Mouse (Mus musculus) kidney, postnatal 4 days (tissue): ENCODE results near the gene Pola1.

Experiments used
- DNase-seq, 2 experiments: peaks; one replicate each; pipeline ENCODE4 v3.0.0; 2021; ENCODE audit warnings: mixed read lengths in 2 of 2

Gene Pola1

DNA sequence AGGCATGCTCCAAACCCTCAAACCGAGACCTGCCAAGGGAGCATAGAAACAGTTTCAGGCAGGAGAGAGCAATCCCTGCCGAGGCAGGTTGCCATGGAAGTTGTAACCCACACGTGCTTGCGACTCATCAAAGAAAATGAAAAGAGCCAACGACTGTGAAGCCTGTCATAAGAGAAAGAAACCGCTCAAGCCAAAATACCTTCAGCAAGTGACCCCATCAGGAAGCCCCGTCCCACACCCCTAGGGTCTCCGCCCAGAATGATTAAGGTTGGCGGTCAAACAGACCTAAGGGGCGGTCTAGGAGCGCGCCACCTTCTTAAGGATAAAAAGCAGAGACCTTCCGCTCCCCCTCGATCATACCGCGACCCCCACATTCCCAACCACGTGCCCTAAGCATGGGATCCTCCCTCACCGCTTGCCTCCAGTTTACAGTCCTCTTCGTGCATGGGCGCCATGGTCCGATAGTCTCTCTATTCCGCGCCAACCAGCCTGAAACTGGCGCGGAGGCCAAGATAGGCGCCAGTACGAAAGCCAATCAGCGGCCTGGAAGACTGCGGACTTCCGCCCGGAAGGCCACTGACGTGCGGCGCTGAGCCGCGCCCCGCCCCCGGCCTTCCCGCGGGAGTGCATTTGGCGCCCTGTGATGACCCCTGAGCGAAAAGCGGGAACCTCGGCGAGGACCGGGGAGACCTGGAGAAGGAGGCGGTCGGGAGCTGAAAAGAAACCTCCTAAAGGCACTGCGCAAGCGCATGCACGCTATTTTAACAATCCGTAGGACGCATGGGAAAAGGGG lies at the start of gene Pola1:
TSS of gene Pola1 (minus strand) at position 499 of the 793 bp plus-strand sequence.
- peak; percentile 87 to 92 for DNase-seq

DNA sequence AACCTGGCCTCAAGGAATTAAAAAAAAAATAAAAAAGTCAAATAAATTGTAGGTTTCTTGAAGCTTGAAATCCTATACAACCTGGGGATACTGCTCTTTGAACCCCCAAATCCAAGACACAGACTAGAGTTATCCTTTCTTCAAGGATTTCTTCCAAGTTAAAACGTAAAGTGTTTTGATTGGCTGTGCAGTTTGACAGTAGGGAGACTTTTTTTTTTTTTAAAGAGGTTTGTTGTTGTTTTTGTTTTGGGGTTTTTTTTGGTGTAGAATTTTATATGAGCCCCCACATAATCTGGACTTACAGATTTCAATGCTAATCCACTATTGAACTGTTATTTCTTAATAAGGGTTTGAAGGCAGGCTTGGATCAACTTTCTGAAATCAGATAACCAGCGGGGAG lies 44.3 kb upstream of the Pola1 start:
- no peak for DNase-seq

DNA sequence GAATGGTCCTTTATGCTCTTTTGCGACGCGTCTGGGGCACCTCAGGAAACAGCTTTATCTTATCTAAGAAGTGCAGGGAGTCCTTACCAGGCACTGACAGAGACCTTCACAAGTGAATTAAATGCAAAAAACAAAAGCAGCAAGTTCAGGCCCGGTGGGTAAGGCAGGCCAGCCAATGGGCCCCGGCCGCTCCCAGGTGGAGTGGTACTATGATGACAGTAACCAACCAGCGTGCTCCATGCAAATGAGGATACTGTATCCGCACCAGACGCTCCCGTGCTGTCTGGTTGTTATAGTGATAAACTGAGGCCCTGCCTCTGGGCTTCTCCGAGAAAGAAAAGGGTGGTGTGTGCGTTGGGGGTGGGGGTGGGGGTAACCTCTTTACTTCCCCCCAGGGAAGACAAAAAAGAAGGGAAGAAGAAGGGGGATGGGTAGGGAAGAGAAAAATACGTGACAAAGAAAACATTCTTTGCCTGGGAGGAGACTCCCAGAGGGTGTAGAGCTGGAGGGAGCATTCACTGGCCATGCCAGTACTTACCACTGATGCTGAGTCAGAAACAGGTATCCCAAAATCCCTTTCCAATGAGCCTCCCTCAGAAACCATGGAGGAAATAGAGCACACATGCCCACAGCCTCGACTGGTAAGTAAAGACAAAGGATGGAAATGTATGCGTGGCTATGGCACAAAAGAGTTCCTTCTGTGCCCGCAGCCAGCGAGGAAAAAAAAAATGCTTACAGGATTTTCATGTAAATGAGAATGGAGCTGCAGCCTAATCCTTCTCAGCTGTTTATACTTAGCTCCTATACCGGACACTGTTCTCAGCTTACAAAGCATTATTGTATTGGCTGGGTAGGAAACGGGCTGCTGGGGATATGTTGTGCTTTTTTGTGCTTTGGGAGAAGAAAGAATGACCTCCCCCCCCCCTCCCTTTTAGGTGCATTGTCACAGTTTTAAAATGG lies 43.2 kb upstream of the Pola1 start:
- DNase-seq = peak; percentile 54 to 63

DNA sequence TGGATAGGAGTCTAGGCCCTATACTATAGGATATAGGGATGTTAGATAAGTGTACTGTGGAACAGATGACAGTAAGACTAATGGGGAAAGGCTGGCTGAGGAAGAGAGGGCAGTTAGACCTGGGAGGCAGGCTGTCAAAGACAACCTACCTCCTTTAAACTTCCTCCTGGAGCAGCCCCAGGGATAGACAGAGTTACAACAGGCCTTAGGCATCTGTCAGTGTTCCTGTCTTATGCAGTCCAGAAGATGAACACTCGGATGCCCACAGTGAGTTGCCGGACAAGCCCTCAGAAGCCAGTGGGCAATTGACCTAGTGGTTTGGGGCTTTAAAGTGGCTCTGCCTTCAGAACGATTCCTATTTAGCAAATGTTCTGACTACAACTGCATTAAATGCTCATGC lies 42.5 kb upstream of the Pola1 start:
- DNase-seq = no peak

DNA sequence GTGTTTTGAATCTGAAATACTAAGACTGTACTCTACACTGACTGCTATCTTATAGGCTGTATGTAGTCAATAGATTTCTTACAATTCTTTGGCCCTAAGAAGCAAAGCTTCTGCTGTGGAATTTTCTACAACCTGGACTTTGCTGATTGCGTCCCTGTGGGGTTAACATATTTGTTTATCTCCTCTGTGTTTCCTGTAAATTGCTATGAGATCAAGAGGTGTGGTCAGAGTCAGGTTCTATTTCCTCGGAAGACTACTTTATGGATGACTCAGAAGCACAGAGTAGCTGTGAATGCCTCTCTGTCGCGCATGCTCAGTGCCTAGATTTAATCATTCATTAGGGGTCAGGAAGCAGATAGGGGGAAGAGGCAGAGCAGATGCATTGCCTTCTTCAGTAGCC lies 32.8 kb upstream of the Pola1 start:
- no peak for DNase-seq

DNA sequence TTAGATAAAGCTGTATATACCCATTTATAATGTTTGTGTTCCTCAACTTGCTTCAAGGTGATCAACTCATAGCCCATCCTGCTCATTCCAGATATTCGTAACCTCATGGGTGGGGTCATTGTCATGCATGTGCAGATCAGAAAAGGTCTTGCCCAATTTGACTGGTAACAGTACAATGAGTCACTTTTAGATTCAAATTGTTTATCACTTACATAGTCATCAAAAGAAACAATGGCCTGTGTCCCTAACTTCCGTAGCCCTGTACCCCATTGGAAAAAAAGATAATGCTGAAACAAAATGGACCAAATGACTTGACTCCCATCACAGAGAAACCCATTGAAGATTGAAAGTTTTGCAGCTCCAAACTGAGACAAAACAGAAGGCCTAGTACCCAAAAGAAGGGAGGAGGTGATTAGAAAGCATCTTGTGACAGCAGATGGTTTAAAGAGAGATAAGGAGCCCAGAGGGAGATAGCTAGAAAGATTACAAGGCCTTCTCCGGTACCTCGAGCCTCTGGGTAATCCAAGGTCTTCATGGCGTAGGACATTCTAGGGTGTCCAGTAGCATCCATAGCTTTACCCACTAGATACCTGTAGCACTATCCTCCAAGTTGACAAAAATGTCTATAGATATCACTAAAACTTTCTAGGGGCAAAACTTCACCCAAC lies 32.1 kb upstream of the Pola1 start:
- DNase-seq = no peak

DNA sequence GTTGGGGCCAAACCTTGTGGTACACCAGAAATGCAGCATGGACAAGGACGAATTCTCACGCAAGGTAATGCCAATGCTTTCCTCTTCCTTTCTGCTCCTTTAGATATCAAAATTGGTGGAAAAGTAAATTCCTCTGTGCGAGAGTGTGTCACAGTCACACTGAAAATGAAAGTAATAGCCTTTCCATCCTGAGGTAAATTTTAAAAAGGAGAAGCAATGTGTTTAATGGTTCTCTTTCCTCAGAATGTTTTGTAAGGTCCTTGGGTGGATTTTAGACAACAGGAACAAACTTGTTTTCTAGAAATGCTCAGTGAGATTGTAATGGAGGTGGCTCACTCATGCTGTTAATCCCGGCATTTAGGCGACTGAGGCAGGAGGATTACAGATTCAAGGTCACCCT lies 23.2 kb upstream of the Pola1 start:
- no peak for DNase-seq

DNA sequence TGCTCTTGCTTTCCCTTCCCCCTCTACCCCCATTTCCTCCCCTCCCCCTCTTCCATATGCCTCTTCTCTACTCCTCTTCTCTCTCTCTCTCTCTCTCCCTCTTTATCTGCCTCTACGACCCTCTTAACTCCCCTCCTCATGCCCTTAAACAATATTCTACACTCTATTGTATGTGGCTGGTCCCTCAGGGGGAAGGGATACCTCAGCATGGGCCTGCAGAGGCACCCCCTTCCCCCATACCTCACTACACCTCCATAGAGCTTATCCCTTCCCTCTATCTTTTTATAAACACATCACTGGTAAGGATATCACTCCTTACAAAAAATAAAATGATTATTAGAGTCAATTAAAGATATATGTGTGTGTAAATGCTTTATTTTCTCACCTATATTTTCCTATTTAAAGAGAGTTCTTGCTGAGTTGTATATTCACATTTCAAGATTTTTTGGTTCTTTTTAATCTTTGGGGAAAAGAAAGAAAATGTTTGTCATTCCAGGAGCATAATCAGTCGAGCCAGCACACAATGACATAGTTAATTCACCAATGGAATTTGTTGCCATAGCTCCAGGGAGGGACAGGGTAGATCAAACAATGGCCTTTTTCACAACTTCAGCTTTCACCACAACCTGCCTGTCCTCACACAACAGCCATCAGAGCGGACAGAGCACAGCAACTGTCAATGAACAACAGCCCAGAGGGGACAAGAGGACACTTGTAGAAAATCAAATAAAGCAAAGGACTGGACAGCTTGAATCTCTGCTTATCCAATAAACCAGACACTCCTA lies 22.5 kb upstream of the Pola1 start, which contains the start of gene Pcyt1b:
TSS of gene Pcyt1b (plus strand) at position 646 of the 785 bp plus-strand sequence.
- no peak for DNase-seq

DNA sequence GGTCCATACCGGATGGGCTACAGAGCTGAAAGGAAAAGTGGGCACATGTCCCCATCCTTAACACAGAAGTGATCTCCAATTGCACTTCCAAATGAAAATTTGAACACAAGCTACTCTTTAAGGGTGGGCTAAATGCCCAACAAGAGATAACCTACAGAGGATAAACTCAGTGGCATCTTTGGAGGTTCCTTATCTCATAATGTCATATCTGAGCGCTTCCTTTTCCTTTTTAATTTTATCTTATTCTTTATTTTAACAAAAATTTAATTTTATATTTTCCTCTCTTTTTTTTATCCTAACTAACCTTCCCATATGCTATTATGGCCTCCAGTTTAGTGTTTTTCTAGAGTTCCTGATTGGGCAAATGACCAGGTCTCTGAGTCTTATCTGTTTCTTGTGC lies 18.8 kb upstream of the Pola1 start:
- DNase-seq = no peak

DNA sequence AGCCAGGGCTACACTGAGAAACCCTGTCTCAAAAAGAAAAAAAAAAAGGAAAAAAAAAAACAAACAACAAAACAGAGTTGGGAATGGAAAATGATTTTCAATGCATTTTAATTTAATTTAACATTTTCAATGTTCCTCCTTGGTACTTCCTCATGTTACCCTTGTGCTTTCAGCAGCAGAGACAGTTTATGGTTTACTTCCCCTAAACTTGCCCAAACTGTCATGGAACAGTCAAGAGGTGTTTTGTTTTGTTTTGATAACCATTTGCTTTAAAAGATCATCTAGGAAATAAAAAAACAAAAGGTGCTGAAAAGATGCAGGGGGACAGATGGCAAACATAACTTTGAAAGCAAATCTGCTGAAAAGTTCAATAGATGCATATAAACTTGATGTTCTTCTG lies 12.1 kb upstream of the Pola1 start:
- no peak for DNase-seq

DNA sequence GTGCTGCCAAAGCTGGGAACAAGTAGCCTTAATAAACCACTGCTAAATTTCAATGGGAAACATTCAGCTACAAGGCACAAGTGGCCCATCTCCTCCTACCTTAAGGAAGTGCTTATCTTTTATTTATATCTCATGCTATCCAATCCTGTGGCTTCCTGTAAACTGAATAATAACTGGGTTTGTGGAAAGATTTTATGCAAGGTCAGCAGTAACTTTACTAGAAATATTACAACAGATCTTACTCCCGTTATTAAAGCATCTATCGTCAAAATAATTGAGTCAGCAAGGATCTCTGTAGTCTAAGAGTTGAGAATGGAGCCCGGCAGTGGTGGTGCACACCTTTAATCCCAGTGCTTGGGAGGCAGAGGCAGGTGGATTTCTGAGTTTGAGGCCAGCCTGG lies 11.6 kb upstream of the Pola1 start:
- no peak for DNase-seq

DNA sequence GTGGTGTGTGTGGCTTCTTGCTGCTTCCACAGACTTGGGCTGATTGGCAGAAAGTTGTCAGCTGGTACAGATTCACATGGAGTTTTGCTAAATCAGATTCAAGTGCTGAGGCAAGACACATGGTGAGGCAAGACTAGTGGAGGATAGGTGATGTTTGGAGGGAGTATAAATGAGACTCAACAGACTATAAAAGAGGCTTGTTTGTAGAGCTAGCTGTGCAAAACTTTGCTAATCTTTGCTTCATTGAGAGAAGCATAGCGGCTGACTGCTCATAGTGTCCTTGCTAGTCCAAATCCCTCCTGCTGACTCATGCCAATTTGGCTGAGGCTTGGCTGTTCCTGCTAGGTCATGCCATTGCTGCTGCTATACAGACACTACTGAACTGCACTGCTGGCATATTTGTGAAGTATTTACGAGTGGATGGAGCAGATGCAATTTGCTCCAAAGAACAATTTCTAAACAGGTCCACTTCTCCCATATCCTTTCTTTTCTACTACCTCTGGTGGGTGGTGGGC lies 3.0 kb upstream of the Pola1 start:
- DNase-seq = no peak

DNA sequence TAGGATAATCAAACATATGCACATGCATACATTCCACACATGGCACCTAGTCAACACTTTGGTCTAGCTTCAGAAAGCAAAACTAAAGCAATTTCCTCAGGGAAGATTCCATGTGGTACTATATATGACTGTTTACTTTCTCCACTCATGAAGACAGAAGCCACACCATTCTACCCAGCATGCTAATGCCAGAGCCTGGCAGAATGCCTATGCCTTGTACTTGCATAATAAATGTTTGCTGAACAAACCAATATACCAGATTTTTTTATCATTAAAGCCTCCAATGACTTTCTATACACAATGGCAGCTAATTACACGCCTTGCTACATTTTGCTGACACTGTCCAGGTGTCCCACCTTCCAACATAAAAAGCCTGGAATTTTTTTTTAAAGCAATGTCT lies 1.7 kb downstream of the Pola1 start:
- no peak for DNase-seq

DNA sequence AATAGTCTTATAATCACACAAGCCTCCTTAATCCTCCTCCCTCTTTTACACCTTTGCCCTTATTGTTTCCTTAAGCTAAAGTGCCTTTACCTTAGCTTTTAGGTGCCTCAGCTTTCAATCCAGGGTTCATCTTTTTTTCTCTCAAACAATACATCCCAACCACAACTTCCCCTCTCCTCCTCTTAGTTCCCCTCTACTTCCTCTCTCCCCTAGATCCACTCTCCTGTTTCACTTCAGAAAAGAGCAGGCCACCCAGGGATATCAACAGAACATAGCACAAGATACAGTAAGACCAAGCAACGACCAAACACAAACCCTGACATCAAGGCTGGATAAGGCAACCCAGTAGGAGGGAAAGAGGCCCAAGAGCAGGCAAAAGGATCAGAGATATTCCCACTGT lies 29.7 kb downstream of the Pola1 start:
- no peak for DNase-seq

DNA sequence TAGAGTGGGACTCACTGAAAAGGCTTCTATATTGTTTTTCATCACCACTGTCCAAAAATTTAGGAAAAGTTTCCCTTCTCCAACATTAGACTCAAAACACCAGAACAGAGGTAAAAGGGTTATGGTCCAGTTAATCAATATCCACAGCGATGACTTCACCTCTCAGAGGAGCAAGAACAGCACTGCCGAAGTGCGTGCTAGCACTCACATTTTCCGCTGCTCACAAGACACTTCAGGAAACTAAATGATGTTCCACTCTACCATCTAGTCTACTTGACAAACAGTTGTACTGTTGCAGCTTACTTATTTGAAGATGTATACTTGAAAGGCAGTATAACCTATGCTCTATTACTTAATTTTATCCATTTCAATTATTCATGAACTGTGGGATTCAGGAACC lies 37.7 kb downstream of the Pola1 start:
- no peak for DNase-seq

DNA sequence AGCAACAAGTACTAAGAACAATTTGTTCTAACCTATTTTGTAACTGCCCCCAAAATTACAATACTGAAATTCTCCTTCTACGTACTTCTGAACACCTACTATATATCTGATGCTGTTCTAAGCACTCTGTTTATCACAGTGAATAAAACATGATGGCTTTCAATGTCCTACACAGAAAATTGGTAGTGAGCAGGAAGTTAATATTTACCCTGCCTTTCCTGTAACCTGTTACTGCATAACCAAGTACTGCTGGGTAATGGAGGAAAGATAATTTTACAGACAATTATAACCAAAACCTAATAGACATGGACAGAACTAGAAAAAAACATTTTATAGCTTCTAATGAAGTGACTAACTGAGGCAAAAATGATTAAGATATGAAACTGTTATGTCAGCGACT lies 51.0 kb downstream of the Pola1 start:
- no peak for DNase-seq

DNA sequence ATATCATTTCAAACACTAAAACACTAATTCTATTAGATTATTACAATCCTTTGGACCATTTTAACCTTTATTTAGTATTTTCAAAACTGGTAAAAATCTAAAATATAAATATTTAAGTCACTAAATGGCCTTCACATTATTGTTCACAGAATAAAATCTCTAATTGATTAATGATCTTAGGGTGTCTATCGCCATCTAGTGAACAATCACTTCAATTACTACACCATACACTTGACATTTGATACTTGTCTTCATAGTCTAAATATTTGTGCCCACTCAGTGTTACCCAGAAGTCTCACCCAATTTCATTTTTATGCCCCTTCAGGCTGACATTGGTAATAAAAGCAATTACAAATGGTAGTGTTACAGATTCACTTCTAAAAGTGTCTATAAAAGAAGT lies 74.8 kb downstream of the Pola1 start:
- DNase-seq = no peak

DNA sequence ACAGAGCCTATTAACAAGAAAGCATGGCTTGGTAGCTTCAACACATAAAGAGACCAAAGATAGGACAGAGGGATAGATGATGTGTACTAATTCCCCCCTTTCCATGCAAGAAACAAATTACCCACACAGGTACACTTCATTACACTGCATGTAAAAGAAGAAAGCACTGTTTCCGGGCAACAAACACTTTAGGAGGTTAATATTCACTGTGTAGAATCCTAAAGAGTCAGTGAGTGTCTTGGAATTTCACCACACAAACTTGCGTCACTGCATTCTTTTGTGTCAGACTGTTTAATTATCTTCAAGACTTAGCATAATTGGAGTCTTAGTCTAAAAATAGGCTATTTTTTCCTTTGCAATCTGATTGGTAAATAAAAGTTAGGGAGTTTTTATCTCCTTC lies 92.2 kb downstream of the Pola1 start:
- no peak for DNase-seq

DNA sequence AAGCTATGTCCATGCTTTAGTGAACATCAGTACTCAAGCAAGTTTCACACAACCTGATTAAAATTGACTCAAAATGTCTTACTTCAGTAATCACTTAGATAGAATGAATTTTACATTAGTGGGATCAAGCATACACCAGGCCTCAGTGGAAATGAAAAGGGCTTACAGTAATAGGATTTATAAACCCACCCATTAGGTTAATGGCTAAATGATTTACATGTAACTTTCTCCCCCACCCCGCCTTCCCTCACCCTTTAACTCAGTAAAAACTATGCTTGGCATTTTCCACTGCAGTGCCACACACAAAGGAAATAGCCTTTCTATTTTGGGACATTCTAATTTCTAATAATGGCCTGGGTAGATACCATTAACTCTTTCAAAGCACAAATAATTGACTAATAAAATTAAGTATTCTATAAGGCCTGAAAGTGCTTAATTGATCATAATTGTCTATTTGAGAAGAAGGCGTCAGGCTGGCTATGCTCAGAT lies 129.0 kb downstream of the Pola1 start:
- peak; percentile 1 for DNase-seq

DNA sequence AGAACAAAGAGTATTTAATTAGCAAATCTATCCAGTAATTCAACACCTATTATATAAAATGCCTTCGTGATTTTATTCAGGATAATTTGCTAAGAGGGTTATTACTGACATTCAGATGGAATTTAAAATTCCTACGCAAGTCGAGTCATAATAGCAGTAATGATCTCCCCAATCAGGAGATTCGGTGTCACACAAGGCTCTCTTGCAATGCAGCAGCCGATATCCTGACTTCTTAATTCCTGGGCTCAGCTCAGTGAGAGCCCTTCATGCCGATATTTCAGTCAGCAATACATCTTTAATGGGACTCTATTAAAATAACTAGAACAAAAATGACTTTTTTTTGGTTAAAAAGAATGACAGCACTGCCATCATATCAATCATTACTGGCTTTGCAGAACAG lies 134.4 kb downstream of the Pola1 start:
- DNase-seq = no peak

DNA sequence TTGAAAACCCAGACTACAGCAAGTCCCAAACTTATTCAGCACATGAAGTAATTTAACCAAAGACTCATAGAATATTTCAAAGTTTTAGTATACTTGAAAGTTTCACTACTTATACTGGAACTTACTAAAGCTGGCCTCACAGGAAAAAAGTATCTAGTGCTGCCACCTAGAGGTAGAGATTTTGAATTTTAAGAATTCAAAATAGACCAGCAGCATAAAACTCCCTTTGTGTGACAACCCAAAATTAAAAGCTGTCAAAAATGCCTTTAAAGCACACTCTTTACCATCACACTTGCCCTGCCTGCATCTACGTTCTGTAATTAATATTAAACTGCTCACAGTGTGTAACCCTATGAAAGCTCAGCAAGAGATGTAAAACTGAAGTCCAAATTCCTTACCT lies 166.2 kb downstream of the Pola1 start:
- DNase-seq = no peak

DNA sequence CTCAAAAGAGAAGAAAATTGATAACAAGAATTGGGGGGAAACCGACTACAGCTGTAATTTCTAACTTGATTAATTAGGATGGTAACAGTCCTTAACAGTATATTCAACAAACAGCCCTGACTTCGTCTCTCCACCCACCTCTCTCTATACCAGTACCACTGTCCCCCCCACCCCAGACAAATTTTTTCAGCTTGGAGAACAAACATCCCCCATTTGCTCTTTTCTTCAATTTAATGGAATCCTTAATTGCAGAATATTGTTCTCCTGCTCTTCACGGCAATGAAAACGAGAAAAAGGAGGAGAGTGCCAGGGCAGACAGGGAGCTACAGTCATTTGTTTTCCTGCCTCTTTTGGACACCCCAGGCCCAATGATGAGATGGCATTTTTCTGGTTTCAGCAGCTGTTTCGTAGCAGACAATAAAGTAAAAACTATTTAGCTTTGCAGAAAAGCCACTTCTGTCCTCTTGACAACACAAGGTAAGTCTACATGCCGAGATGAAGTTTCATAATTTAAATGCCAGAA lies 202.2 kb downstream of the Pola1 start:
- DNase-seq = no peak
